Comparison of ENCODE assay signal across 29 mouse cellular contexts in the genomic region with DNA sequence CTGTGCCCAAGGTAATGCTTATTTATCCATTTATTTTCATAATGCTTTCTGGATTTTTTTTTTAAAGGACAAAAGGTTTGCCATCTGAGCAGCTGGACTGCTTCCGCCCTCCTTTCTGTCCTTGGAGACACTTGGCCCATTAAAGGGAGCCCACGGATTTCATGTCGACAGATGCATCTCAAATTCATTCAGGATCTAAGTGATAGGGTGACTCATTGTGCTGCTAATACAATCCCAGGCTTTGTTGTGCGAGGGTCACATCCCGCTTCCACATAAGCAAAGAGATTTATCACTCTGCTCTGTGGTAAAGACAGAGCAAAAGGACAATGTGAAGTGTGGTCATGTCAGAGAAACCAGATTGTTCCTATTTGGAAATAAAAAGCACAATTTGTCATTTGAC.
DNase-seq lines count a peak whose midpoint lies in the region; ATAC-seq and TF ChIP-seq lines count a peak whose summit lies in the region.
"Had no signal": no experiment of that assay in that cellular context is flagged by ENCODE, and none has a peak within 500 bp of the region (broad histone marks: within the 10 kb centered on the region; RNA-seq: fewer than 3 reads in every experiment).

No protein-coding gene starts in this region.

- TF ChIP-seq CTCF in hindbrain, postnatal 0 days (IDR thresholded peaks at IDR 0.05; ENCODE audit: low read depth), result no peak

- no peaks in the 10 kb centered on the region for H3K9me3 ChIP-seq in hindbrain, embryonic 14.5 days (ENCODE audit: control insufficient read depth, low read length)
- no peaks in the 10 kb centered on the region for H3K9me3 ChIP-seq in hindbrain, postnatal 0 days (ENCODE audit: low read length)
- H3K9me3 ChIP-seq: embryonic facial prominence, embryonic 13.5 days; heart, embryonic 10.5 days; heart, embryonic 15.5 days; hindbrain, embryonic 12.5 days; limb, embryonic 12.5 days; liver, embryonic 15.5 days; midbrain, embryonic 13.5 days; neural tube, embryonic 13.5 days; stomach, embryonic 15.5 days had no signal

- H3K4me2 ChIP-seq in hindbrain, embryonic 14.5 days (replicated peaks), result 0 out of 2 replicates have a peak overlapping the region, but pooled peaks have one; percentile 10
- no peak overlapping the region for H3K4me2 ChIP-seq in hindbrain, postnatal 0 days (ENCODE audit: low read depth, low read length)
- H3K4me2 ChIP-seq: embryonic facial prominence, embryonic 13.5 days; forebrain, embryonic 12.5 days; heart, embryonic 15.5 days; hindbrain, embryonic 12.5 days; limb, embryonic 12.5 days; liver, embryonic 15.5 days; lung, embryonic 14.5 days; midbrain, embryonic 13.5 days; neural tube, embryonic 13.5 days; stomach, embryonic 15.5 days had no signal

- WGBS in hindbrain, embryonic 14.5 days, result 19% methylated on average over 5 of the region's 5 CpGs
- whole genome bisulfite sequencing in hindbrain, postnatal 0 days, result 42% methylated on average over 5 of the region's 5 CpGs

- no peaks in the 10 kb centered on the region for H3K4me1 ChIP-seq in hindbrain, embryonic 14.5 days (replicated peaks; ENCODE audit: control insufficient read depth, insufficient read depth, low read length)
- no peaks in the 10 kb centered on the region for H3K4me1 ChIP-seq in hindbrain, postnatal 0 days (ENCODE audit: insufficient read depth, low read length)
- H3K4me1 ChIP-seq: embryonic facial prominence, embryonic 13.5 days; forebrain, embryonic 12.5 days; heart, embryonic 10.5 days; limb, embryonic 12.5 days; liver, embryonic 15.5 days; stomach, embryonic 15.5 days had no signal

- no peak overlapping the region for H3K4me3 ChIP-seq in hindbrain, embryonic 14.5 days (replicated peaks; ENCODE audit: low read length)
- no peak overlapping the region for H3K4me3 ChIP-seq in hindbrain, postnatal 0 days (ENCODE audit: low read length)
- H3K4me3 ChIP-seq: embryonic facial prominence, embryonic 13.5 days; forebrain, embryonic 12.5 days; heart, embryonic 10.5 days; heart, embryonic 15.5 days; hindbrain, embryonic 12.5 days; left cerebral cortex, adult 2 months; limb, embryonic 12.5 days; liver, embryonic 15.5 days; midbrain, embryonic 13.5 days; neural tube, embryonic 13.5 days; stomach, embryonic 15.5 days had no signal

- H3K9ac ChIP-seq in hindbrain, embryonic 14.5 days, result no peak overlapping the region
- no peak overlapping the region for H3K9ac ChIP-seq in hindbrain, postnatal 0 days (replicated peaks; ENCODE audit: low read length)
- H3K9ac ChIP-seq: embryonic facial prominence, embryonic 13.5 days; forebrain, embryonic 12.5 days; forebrain, postnatal 0 days; heart, embryonic 15.5 days; hindbrain, embryonic 12.5 days; limb, embryonic 12.5 days; liver, embryonic 15.5 days; lung, embryonic 14.5 days; midbrain, embryonic 13.5 days; neural tube, embryonic 13.5 days; stomach, embryonic 15.5 days had no signal

- no peaks in the 10 kb centered on the region for H3K36me3 ChIP-seq in hindbrain, embryonic 14.5 days (replicated peaks; ENCODE audit: control insufficient read depth, insufficient read depth)
- no peaks in the 10 kb centered on the region for H3K36me3 ChIP-seq in hindbrain, postnatal 0 days (ENCODE audit: insufficient read depth, low read length)
- H3K36me3 ChIP-seq: embryonic facial prominence, embryonic 13.5 days; forebrain, embryonic 12.5 days; G1E; heart, embryonic 10.5 days; heart, embryonic 15.5 days; hindbrain, embryonic 12.5 days; limb, embryonic 12.5 days; liver, embryonic 15.5 days; midbrain, embryonic 13.5 days; neural tube, embryonic 13.5 days; stomach, embryonic 15.5 days had no signal

- ATAC-seq in hindbrain, embryonic 14.5 days (ENCODE audit: low FRiP score), result no peak
- no peak for ATAC-seq in hindbrain, postnatal 0 days
- ATAC-seq: forebrain, postnatal 0 days; inflammation-experienced regulatory T-cells, adult 6 months; midbrain, embryonic 13.5 days had no signal

- no peak overlapping the region for H3K27ac ChIP-seq in hindbrain, embryonic 14.5 days
- no peak overlapping the region for H3K27ac ChIP-seq in hindbrain, postnatal 0 days
- H3K27ac ChIP-seq: embryonic facial prominence, embryonic 13.5 days; forebrain, embryonic 12.5 days; heart, embryonic 10.5 days; heart, embryonic 15.5 days; hindbrain, embryonic 12.5 days; left cerebral cortex, adult 2 months; limb, embryonic 12.5 days; liver, embryonic 15.5 days; midbrain, embryonic 13.5 days; neural tube, embryonic 13.5 days; stomach, embryonic 15.5 days had no signal

- DNase-seq in hindbrain, embryonic 14.5 days (ENCODE audit: low spot score), result no peak
- no peak for DNase-seq in hindbrain, postnatal 0 days (ENCODE audit: low spot score)
- DNase-seq in retina, postnatal 1 day, result peak; percentile 56
- DNase-seq in retina, embryonic 14.5 days (ENCODE audit: low spot score), result no peak
- DNase-seq in NIH3T3 (ENCODE audit: low read depth), result peak; percentile 8
- no peak for DNase-seq in gastrocnemius, postnatal 25 days
- DNase-seq: adrenal gland, postnatal 25 days; cerebellum, adult 18-20 months; cerebellum, postnatal 10 days; forebrain, postnatal 0 days; gastrocnemius, postnatal 14 days; heart, adult 11 months; kidney, adult 11 months; kidney, postnatal 14 days; lung, embryonic 14.5 days; right cerebral cortex, postnatal 25 days had no signal

- no peaks in the 10 kb centered on the region for H3K27me3 ChIP-seq in hindbrain, embryonic 14.5 days (ENCODE audit: control insufficient read depth, insufficient read depth, low read length)
- H3K27me3 ChIP-seq in hindbrain, postnatal 0 days (ENCODE audit: insufficient read depth, low read length), result no peaks in the 10 kb centered on the region
- H3K27me3 ChIP-seq: embryonic facial prominence, embryonic 13.5 days; forebrain, embryonic 12.5 days; heart, embryonic 15.5 days; hindbrain, embryonic 12.5 days; limb, embryonic 12.5 days; liver, embryonic 15.5 days; midbrain, embryonic 13.5 days; neural tube, embryonic 13.5 days; stomach, embryonic 15.5 days had no signal

Comparison
In these comparisons a context has a peak if more than half of its experiments do, and no peak if none do; other contexts are left out.
1. DNase-seq: peak in retina, postnatal 1 day (single experiment) and NIH3T3 (single experiment); none in hindbrain, embryonic 14.5 days (single experiment), hindbrain, postnatal 0 days (single experiment), retina, embryonic 14.5 days (single experiment) and gastrocnemius, postnatal 25 days (single experiment).